Mouse (Mus musculus): ENCODE data around the gene Yju2. TPM values are rescaled to one million over a fixed set of nuclear protein-coding genes. Genes with fewer than 3 reads are reported as not detected.

Gene Yju2
- polyA plus RNA-seq, 1 experiment from 2014 or later: 26.7 TPM

DNA sequence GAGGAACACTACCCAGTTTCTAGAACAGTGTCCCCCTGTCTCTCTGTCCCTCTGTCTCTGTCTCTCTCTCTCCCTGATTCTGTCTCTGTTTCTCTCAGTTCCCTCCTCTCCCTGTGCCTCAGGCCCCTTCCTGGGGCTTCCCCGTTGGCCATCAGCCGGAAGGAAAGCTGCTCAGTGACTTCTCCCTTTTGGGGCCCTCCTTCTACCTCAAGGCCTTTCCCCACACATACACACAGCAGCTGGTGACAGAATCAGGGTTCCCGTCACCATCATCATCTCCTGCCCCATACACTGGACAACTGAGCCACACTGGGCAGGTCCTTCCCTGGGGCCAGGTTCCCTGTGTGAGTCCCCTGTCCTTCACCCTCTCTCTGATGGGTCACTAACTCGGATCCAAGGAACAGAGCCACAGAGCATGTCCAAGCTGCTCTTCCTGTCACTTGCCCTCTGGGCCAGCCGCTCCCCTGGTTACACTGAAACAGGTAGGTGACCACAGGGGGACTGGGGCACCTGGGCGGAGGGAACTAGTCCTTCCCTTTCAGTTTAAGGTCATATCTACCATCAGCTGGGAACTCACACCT is 6.4 kb upstream of the Yju2 start, which contains the start of gene Ebi3:
Gene Ebi3 (plus strand): TSS at position 194 of the 581 bp plus-strand sequence.
- peaks cover 14% of the 10 kb centered on the region for H3K4me1 ChIP-seq
- 70% methylated on average over 6 of the region's 6 CpGs for WGBS
- ATAC-seq (ENCODE audit: low FRiP score): no peak

DNA sequence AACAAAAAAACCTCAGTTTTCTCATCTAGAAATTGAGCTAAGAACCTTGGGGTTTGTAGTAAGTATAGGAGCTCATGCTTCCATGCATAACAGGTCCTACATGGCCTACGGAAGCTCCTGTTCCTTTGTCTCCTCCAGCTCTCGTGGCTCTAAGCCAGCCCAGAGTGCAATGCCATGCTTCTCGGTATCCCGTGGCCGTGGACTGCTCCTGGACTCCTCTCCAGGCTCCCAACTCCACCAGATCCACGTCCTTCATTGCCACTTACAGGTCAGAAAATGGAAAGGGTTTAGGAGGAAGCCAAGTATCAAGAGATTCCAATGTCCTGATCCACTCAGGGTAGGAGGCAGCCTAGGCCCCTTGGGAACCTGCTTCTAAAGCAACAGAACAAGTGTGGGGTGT is 5.1 kb upstream of the Yju2 start:
- Histone ChIP-seq H3K4me3 (no peak overlapping the region), H3K4me1 (peaks cover 21% of the 10 kb centered on the region), H3K9ac (no peak overlapping the region), H3K36me3 (no peaks in the 10 kb centered on the region), H3K9me3 (replicated peaks) (no peaks in the 10 kb centered on the region), H3K27me3 (peaks cover 14% of the 10 kb centered on the region), H3K4me2 (replicated peaks) (no peak overlapping the region), H3K27ac (no peak overlapping the region)
- ATAC-seq (ENCODE audit: low FRiP score): no peak
- WGBS: 80% methylated on average over 6 of the region's 6 CpGs

More for the DNA sequence above, 6.4 kb upstream of the Yju2 start, which contains the start of gene Ebi3:
- Histone ChIP-seq H3K4me2 (replicated peaks) (no peak within 1 kb of the TSS), H3K4me3 (no peak within 1 kb of the TSS), H3K27me3 (peaks cover 14% of the 10 kb centered on the region), H3K9me3 (replicated peaks) (no peaks in the 10 kb centered on the region), H3K36me3 (no peaks in the 10 kb centered on the region), H3K9ac (no peak within 1 kb of the TSS), H3K27ac (no peak within 1 kb of the TSS)

GRCm38 (mm10) chr17:55954229-55954628 is 4.7 kb upstream of the Yju2 start:
- Histone ChIP-seq H3K4me2 (replicated peaks) (no peak overlapping the region), H3K36me3 (no peaks in the 10 kb centered on the region), H3K27ac (no peak overlapping the region), H3K4me3 (no peak overlapping the region), H3K9ac (no peak overlapping the region), H3K9me3 (replicated peaks) (no peaks in the 10 kb centered on the region), H3K27me3 (peaks cover 14% of the 10 kb centered on the region), H3K4me1 (peaks cover 21% of the 10 kb centered on the region)
- WGBS: 38% methylated on average over 16 of the region's 16 CpGs
- no peak for ATAC-seq (ENCODE audit: low FRiP score)

GRCm38 (mm10) chr17:55956129-55956528 is 2.8 kb upstream of the Yju2 start:
- ATAC-seq (ENCODE audit: low FRiP score): peak; percentile 12; the same call in 1 of the 2 replicates
- peaks cover 27% of the 10 kb centered on the region for H3K4me1 ChIP-seq
- H3K4me2 ChIP-seq (replicated peaks): peak overlapping the region; percentile 77
- under 1% methylated on average over 23 of the region's 26 CpGs for WGBS
- H3K4me3 ChIP-seq: peak overlapping the region; percentile 45
- no peaks in the 10 kb centered on the region for H3K9me3 ChIP-seq (replicated peaks)
- H3K36me3 ChIP-seq: peaks cover 4% of the 10 kb centered on the region; the same call in 1 of the 2 replicates
- H3K9ac ChIP-seq: peak overlapping the region; percentile 61
- peaks cover 14% of the 10 kb centered on the region for H3K27me3 ChIP-seq
- 0 out of 2 replicates have a peak overlapping the region, but pooled peaks have one; percentile 30 for H3K27ac ChIP-seq

DNA sequence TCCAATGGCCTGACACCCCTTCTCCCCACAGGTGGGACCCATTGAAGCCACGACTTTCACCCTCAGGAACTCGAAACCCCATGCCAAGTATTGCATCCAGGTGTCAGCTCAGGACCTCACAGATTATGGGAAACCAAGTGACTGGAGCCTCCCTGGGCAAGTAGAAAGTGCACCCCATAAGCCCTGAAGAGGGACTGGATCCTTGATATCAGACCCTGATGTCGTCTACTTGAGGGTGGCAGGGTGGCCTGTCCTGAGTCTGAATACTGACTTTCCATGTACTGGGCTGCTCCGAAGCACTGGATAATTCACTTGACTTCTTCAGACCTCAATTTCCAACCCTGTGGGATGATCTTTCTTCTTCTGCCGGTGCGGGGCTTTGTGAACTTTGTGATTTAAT is 2.3 kb upstream of the Yju2 start:
- 0 out of 2 replicates have a peak overlapping the region, but pooled peaks have one; percentile 0 for H3K27ac ChIP-seq
- H3K9me3 ChIP-seq (replicated peaks): no peaks in the 10 kb centered on the region
- peak overlapping the region; percentile 77 for H3K4me2 ChIP-seq (replicated peaks)
- peaks cover 27% of the 10 kb centered on the region for H3K4me1 ChIP-seq
- H3K27me3 ChIP-seq: peaks cover 14% of the 10 kb centered on the region
- 0 out of 2 replicates have a peak overlapping the region, but pooled peaks have one; percentile 61 for H3K9ac ChIP-seq
- peak overlapping the region; percentile 45 for H3K4me3 ChIP-seq
- H3K36me3 ChIP-seq: peaks cover 8% of the 10 kb centered on the region; the same call in 1 of the 2 replicates
- WGBS: 34% methylated on average over 6 of the region's 6 CpGs
- no peak for ATAC-seq (ENCODE audit: low FRiP score)

DNA sequence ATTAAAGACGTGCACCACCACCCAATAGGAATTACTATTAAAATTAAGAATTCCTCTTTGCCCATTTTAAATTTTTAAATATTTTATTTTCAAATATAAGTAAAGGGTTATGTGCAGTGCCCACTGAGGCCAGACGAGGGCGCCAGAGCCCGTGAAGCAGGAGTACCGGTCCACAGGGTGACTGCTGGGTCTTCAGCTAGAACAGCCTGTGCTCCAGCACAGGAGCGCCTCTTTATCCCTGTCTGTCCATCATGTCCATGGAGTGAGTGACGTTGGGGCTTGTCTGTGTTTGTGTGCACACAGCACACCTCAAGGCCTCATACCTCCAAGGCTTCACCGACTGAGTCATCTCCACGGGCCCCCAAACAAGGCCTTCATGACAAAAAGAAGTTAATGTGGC is 1.7 kb upstream of the Yju2 start:
- H3K4me1 ChIP-seq: peaks cover 27% of the 10 kb centered on the region
- peak overlapping the region; percentile 77; the same call in 1 of the 2 replicates for H3K4me2 ChIP-seq (replicated peaks)
- no peaks in the 10 kb centered on the region for H3K9me3 ChIP-seq (replicated peaks)
- peak; percentile 35; the same call in 1 of the 2 replicates for ATAC-seq (ENCODE audit: low FRiP score)
- H3K4me3 ChIP-seq: no peak overlapping the region
- H3K9ac ChIP-seq: no peak overlapping the region
- peaks cover 14% of the 10 kb centered on the region; the same call in 1 of the 2 replicates for H3K36me3 ChIP-seq
- peak overlapping the region; percentile 55; the same call in 1 of the 2 replicates for H3K27ac ChIP-seq
- H3K27me3 ChIP-seq: peaks cover 14% of the 10 kb centered on the region
- 15% methylated on average over 9 of the region's 9 CpGs for WGBS

DNA sequence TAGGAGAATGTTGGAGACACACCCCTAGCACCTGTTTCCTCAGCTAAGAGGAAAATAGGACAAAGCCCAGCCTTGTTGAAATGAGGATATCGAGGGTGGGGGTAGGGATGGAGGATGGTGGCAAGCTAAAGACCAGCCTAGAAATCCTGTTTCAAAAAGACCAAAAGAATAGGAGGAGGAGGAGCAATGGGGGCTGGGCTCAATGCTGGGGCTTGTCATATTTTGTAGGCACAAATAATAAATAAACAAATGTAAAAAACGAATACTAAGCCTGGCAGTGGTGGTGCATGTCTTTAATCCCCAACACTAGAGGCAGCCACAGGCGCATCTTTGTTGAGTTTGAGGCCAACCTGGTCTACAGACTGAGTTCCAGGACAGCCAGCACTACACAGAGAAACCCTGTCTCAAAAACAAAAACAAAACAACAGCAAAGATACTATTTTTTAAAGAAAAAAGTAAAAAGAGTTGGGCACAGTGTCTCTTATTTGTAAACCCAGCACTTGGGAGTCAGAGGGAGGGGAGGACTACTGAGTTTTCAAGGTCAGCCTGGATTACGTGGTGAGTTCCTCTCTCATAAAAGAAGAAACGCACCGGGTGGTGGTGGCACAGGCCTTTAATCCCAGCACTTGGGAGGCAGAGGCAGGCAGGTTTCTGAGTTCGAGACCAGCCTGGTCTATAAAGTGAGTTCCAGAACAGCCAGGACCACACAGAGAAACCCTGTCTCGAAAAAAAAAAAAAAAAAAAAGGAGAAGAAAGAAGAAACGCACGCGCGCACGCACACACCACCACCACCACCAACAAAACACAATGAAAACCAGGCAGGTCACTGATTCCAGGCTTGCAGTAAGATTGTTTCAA is 944 bp upstream of the Yju2 start:
- H3K9me3 ChIP-seq (replicated peaks): no peaks in the 10 kb centered on the region
- H3K9ac ChIP-seq: peak overlapping the region; percentile 67
- WGBS: 77% methylated on average over 13 of the region's 13 CpGs
- no peak for ATAC-seq (ENCODE audit: low FRiP score)
- peak overlapping the region; percentile 51 for H3K4me3 ChIP-seq
- peaks cover 27% of the 10 kb centered on the region for H3K4me1 ChIP-seq
- H3K4me2 ChIP-seq (replicated peaks): peak overlapping the region; percentile 65
- H3K27ac ChIP-seq: peak overlapping the region; percentile 92
- peaks cover 14% of the 10 kb centered on the region for H3K27me3 ChIP-seq
- peaks cover 17% of the 10 kb centered on the region; the same call in 1 of the 2 replicates for H3K36me3 ChIP-seq

DNA sequence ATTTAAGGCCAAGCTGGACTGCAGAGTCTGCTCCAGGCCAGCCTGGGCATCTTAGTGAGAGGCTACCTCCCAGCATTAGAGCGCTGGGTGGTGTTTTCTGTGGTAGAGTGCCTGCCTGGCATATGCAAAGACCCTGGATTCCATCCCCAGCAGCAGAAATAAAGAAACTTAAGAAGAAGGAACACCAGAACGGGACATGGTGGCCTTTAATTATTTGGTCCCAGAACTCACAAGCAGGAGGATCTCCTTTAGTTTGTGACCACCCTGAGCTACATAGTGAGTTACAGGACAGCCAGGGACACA is 364 bp upstream of the Yju2 start:
- WGBS: 33% methylated on average over 2 of the region's 2 CpGs
- H3K9ac ChIP-seq: peak overlapping the region; percentile 67
- peak overlapping the region; percentile 92 for H3K27ac ChIP-seq
- ATAC-seq (ENCODE audit: low FRiP score): no peak
- peaks cover 17% of the 10 kb centered on the region; the same call in 1 of the 2 replicates for H3K36me3 ChIP-seq
- peaks cover 14% of the 10 kb centered on the region for H3K27me3 ChIP-seq
- peaks cover 30% of the 10 kb centered on the region for H3K4me1 ChIP-seq
- peak overlapping the region; percentile 65 for H3K4me2 ChIP-seq (replicated peaks)
- H3K9me3 ChIP-seq (replicated peaks): no peaks in the 10 kb centered on the region
- H3K4me3 ChIP-seq: peak overlapping the region; percentile 51

- 75% methylated on average over 10 of the region's 10 CpGs for WGBS
- no peak for ATAC-seq (ENCODE audit: low FRiP score)
- Histone ChIP-seq H3K27me3 (no peaks in the 10 kb centered on the region), H3K9me3 (replicated peaks) (no peaks in the 10 kb centered on the region), H3K4me1 (peaks cover 30% of the 10 kb centered on the region), H3K4me2 (replicated peaks) (peak overlapping the region; percentile 65), H3K4me3 (peak overlapping the region; percentile 51), H3K36me3 (peaks cover 29% of the 10 kb centered on the region), H3K27ac (peak overlapping the region; percentile 92), H3K9ac (peak overlapping the region; percentile 41; the same call in 1 of the 2 replicates)
Observed at GRCm38 (mm10) chr17:55959946-55960740, 1.2 kb downstream of the Yju2 start.

- H3K36me3 ChIP-seq: peaks cover 35% of the 10 kb centered on the region
- peaks cover 30% of the 10 kb centered on the region for H3K4me1 ChIP-seq
- no peak overlapping the region for H3K27ac ChIP-seq
- no peaks in the 10 kb centered on the region for H3K27me3 ChIP-seq
- no peaks in the 10 kb centered on the region for H3K9me3 ChIP-seq (replicated peaks)
- no peak overlapping the region for H3K4me2 ChIP-seq (replicated peaks)
- no peak overlapping the region for H3K9ac ChIP-seq
- ATAC-seq (ENCODE audit: low FRiP score): no peak
- no peak overlapping the region for H3K4me3 ChIP-seq
Observed at GRCm38 (mm10) chr17:55960791-55961190, 1.9 kb downstream of the Yju2 start.

DNA sequence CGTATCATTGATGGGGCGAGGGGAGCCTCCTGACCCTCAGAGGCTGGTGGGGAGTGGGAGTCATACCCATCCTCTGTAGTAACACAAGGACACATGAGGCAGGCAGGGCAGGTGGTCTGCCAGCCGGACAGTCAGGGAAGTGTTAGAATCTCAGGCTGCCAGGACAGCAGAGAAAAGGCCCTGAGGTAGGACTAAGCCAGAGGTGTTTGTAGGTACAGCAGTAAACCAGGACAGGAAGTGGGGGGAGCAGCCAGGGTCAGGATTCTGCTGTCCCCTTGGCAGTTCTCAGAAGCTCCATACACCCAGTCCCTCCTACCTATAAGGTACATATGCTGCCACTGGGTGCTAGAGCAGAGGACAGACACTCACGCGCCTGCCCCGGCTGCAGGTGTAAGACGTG is 2.7 kb downstream of the Yju2 start:
- Histone ChIP-seq H3K9me3 (replicated peaks) (no peaks in the 10 kb centered on the region), H3K27ac (no peak overlapping the region), H3K36me3 (peaks cover 42% of the 10 kb centered on the region), H3K9ac (no peak overlapping the region), H3K4me1 (peaks cover 21% of the 10 kb centered on the region), H3K27me3 (no peaks in the 10 kb centered on the region), H3K4me3 (no peak overlapping the region), H3K4me2 (replicated peaks) (no peak overlapping the region)
- ATAC-seq (ENCODE audit: low FRiP score): no peak
- WGBS: 94% methylated on average over 7 of the region's 7 CpGs

DNA sequence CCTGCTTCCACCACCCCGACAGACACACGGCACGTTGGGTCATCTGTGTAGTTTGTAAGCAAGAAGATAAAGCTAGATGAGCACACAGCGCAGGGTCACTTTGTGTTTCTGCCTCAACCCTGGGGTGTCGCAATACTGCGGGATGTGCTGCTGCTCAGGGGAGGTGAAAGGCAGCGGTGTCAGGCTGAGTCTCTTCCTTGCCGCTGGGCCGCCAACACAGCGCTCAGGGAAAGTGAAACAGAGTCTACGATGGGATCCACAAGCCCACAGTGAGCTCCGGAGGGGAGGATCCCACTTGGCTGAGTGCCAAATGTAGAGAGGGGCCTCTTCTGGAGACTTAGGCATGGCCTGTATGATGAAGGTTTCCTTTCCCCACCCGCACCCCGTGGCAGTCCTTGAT is 4.3 kb downstream of the Yju2 start:
- Histone ChIP-seq H3K4me1 (peaks cover 21% of the 10 kb centered on the region), H3K4me3 (no peak overlapping the region), H3K27ac (peak overlapping the region; percentile 23; the same call in 1 of the 2 replicates), H3K36me3 (peaks cover 54% of the 10 kb centered on the region), H3K27me3 (no peaks in the 10 kb centered on the region), H3K4me2 (replicated peaks) (no peak overlapping the region), H3K9me3 (replicated peaks) (no peaks in the 10 kb centered on the region), H3K9ac (no peak overlapping the region)
- no peak for ATAC-seq (ENCODE audit: low FRiP score)
- 82% methylated on average over 14 of the region's 14 CpGs for WGBS
